Mouse (Mus musculus) mouse embryonic stem cell (cell line): ENCODE data around the gene Slc4a4.
"Not testable (repeated sequence)": the region's sequence is repeated elsewhere in the genome, so short reads cannot be mapped to it uniquely, and the experiment has no call there.

Experiments used
- in situ Hi-C, 2 experiments: fragments of 300-500 bp; cut with MboI; formaldehyde crosslinking; loops; 1 replicate in 1 of 2; 3 replicates in 1 of 2; pipeline ENCODE4 v1.14.3; 2019 to 2020; ENCODE audit warnings: low sequenced_read_pairs in 2 of 2, low pct_unique_long_range_greater_than_20kb in 1 of 2, mixed read lengths in 1 of 2; ENCODE audit not compliant: unreplicated experiment in 1 of 2

The Slc4a4 gene

GRCm38 (mm10) chr5:89098121-89098520 lies 211.5 kb downstream of the Slc4a4 start:
- in situ Hi-C loops, result no loop called here

GRCm38 (mm10) chr5:89099886-89100285 lies 213.3 kb downstream of the Slc4a4 start:
- in situ Hi-C loops, result no loop called here

GRCm38 (mm10) chr5:89102560-89102959 lies 215.9 kb downstream of the Slc4a4 start:
- in situ Hi-C loops, result no loop called here

GRCm38 (mm10) chr5:89105346-89105745 lies 218.7 kb downstream of the Slc4a4 start:
- in situ Hi-C loops, result no loop called here

- in situ Hi-C loops, result no loop called here
Observed at GRCm38 (mm10) chr5:89106217-89106616, 219.6 kb downstream of the Slc4a4 start.

GRCm38 (mm10) chr5:89108809-89109208 lies 222.2 kb downstream of the Slc4a4 start:
- in situ Hi-C loops, result no loop called here

- in situ Hi-C loops, result no loop called here
Observed at GRCm38 (mm10) chr5:89109832-89110231, 223.2 kb downstream of the Slc4a4 start.

GRCm38 (mm10) chr5:89111987-89112386 lies 225.4 kb downstream of the Slc4a4 start:
- in situ Hi-C loops, result not testable (repeated sequence)

- in situ Hi-C loops, result no loop called here
Observed at GRCm38 (mm10) chr5:89120881-89121280, 234.3 kb downstream of the Slc4a4 start.

GRCm38 (mm10) chr5:89123270-89123903 lies 236.8 kb downstream of the Slc4a4 start:
- in situ Hi-C loops, result no loop called here

GRCm38 (mm10) chr5:89128210-89128609 lies 241.6 kb downstream of the Slc4a4 start:
- in situ Hi-C loops, result no loop called here

- in situ Hi-C loops, result no loop called here
Observed at GRCm38 (mm10) chr5:89135776-89136175, 249.2 kb downstream of the Slc4a4 start.

- in situ Hi-C loops, result no loop called here
Observed at GRCm38 (mm10) chr5:89140070-89140469, 253.5 kb downstream of the Slc4a4 start.

GRCm38 (mm10) chr5:89141761-89142160 lies 255.1 kb downstream of the Slc4a4 start:
- in situ Hi-C loops, result no loop called here

- in situ Hi-C loops, result no loop called here
Observed at GRCm38 (mm10) chr5:89146276-89146675, 259.7 kb downstream of the Slc4a4 start.

- in situ Hi-C loops, result no loop called here
Observed at GRCm38 (mm10) chr5:89147282-89147790, 260.7 kb downstream of the Slc4a4 start.

GRCm38 (mm10) chr5:89149436-89150040 lies 262.9 kb downstream of the Slc4a4 start:
- in situ Hi-C loops, result no loop called here

- in situ Hi-C loops, result no loop called here
Observed at GRCm38 (mm10) chr5:89151076-89151475, 264.5 kb downstream of the Slc4a4 start.

GRCm38 (mm10) chr5:89171025-89171718 lies 284.6 kb downstream of the Slc4a4 start:
- in situ Hi-C loops, result no loop called here

GRCm38 (mm10) chr5:89190063-89190462 lies 303.4 kb downstream of the Slc4a4 start:
- in situ Hi-C loops, result no loop called here
